ENCODE assay signal across 8 mouse cellular contexts in the genomic region with DNA sequence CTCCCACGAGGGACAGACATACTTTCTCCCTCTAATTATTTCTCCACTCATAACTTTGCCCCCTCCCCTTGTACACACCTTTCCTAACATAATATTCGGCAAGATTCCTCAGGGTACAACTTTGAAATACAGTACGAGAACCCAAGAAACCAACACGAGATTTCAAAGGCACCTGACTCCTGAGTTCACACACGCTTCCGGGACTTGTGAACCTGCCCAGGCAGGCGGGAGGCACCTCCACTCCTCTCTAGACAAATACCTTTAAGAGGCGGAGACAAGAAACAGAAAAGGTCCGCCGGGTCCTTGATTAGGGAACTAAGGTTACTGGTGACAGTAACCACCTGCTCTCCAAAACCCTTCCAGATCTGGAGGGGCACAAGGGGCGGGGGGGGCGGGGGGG. TPM values are rescaled to one million over a fixed set of nuclear protein-coding genes. Genes with fewer than 3 reads are reported as not detected.
DNase-seq lines count a peak whose midpoint lies in the region; ATAC-seq and TF ChIP-seq lines count a peak whose summit lies in the region.

No protein-coding gene starts in this region.

- TF ChIP-seq POLR2A in small intestine, adult 2 months (IDR thresholded peaks at IDR 0.05; ENCODE audit: low read depth, low read length) = no peak
- no peak for TF ChIP-seq POLR2A in heart, adult 2 months (IDR thresholded peaks at IDR 0.05; ENCODE audit: insufficient read depth, low read depth, low read length)

- peak overlapping the region; percentile 75 for H3K4me3 ChIP-seq in intestine, embryonic 16.5 days (ENCODE audit: low read length)
- H3K4me3 ChIP-seq in lung, embryonic 14.5 days (ENCODE audit: low read depth, low read length) = peak overlapping the region; percentile 65
- H3K4me3 ChIP-seq in small intestine, adult 2 months (ENCODE audit: low read depth, low read length) = peak overlapping the region; percentile 71
- H3K4me3 ChIP-seq in heart, adult 2 months = no peak overlapping the region

- intact Hi-C loops in heart, adult 2 months (cut with DNase I) = no loop called here

- WGBS in intestine, embryonic 16.5 days = 7% methylated on average over 12 of the region's 12 CpGs
- 7% methylated on average over 12 of the region's 12 CpGs for WGBS in lung, embryonic 14.5 days
- WGBS in small intestine, adult 2 months = 4% methylated on average over 12 of the region's 12 CpGs
- 18% methylated on average over 11 of the region's 12 CpGs for WGBS in heart, adult 2 months

- H3K36me3 ChIP-seq in intestine, embryonic 16.5 days (ENCODE audit: control insufficient read depth, insufficient read depth, low read length) = no peaks in the 10 kb centered on the region
- no peaks in the 10 kb centered on the region for H3K36me3 ChIP-seq in lung, embryonic 14.5 days (ENCODE audit: insufficient read depth)
- H3K36me3 ChIP-seq in small intestine, adult 2 months (ENCODE audit: control insufficient read depth, insufficient read depth, low read length) = no peaks in the 10 kb centered on the region
- H3K36me3 ChIP-seq in heart, adult 2 months (ENCODE audit: control insufficient read depth, insufficient read depth, low read length) = no peaks in the 10 kb centered on the region

- no peak for TF ChIP-seq CTCF in lung, embryonic 14.5 days (IDR thresholded peaks at IDR 0.05; ENCODE audit: low read depth)
- TF ChIP-seq CTCF in small intestine, adult 2 months (IDR thresholded peaks at IDR 0.05; ENCODE audit: extremely low read depth, insufficient read length, insufficient replicate concordance, low read depth, low read length) = no peak
- no peak for TF ChIP-seq CTCF in heart, adult 2 months (IDR thresholded peaks at IDR 0.05)

- peak; percentile 54 for ATAC-seq in intestine, embryonic 16.5 days
- 0 out of 2 replicates have a peak, but pooled peaks have one; percentile 3 for ATAC-seq in lung, embryonic 14.5 days (ENCODE audit: insufficient read depth)

- peak overlapping the region; percentile 83 for H3K9ac ChIP-seq in intestine, embryonic 16.5 days (ENCODE audit: low read depth, low read length)
- peak overlapping the region; percentile 68 for H3K9ac ChIP-seq in lung, embryonic 14.5 days
- no peak overlapping the region for H3K9ac ChIP-seq in heart, adult 2 months (ENCODE audit: low read depth, low read length)

- H3K27me3 ChIP-seq in intestine, embryonic 16.5 days (replicated peaks; ENCODE audit: control insufficient read depth, insufficient read depth, low read length) = peaks cover 2% of the 10 kb centered on the region; the same call in 1 of the 2 replicates
- peaks cover 14% of the 10 kb centered on the region; the same call in 1 of the 2 replicates for H3K27me3 ChIP-seq in lung, embryonic 14.5 days (ENCODE audit: insufficient read depth, low read length)
- H3K27me3 ChIP-seq in small intestine, adult 2 months (ENCODE audit: control insufficient read depth, insufficient read depth, low read length) = no peaks in the 10 kb centered on the region
- peaks cover 6% of the 10 kb centered on the region for H3K27me3 ChIP-seq in heart, adult 2 months (ENCODE audit: control insufficient read depth, insufficient read depth, low read length)

- H3K4me1 ChIP-seq in intestine, embryonic 16.5 days (ENCODE audit: control insufficient read depth, insufficient read depth, low read length) = peaks cover 9% of the 10 kb centered on the region; the same call in 1 of the 2 replicates
- H3K4me1 ChIP-seq in lung, embryonic 14.5 days (ENCODE audit: insufficient read depth) = no peaks in the 10 kb centered on the region
- peaks cover 3% of the 10 kb centered on the region; the same call in 1 of the 2 replicates for H3K4me1 ChIP-seq in small intestine, adult 2 months (ENCODE audit: control insufficient read depth, insufficient read depth, insufficient read length, low read length)
- no peaks in the 10 kb centered on the region for H3K4me1 ChIP-seq in heart, adult 2 months (ENCODE audit: control insufficient read depth, insufficient read depth, low read length)

- peak; percentile 34 for DNase-seq in retina, postnatal 1 day
- DNase-seq in retina, embryonic 14.5 days (ENCODE audit: low spot score) = no peak
- DNase-seq in embryo, embryonic 11 days = peak; percentile 37
- peak; percentile 63 for DNase-seq in lung, embryonic 14.5 days
- no peak for DNase-seq in layer of hippocampus, postnatal 25 days (ENCODE audit: extremely low spot score in 1 of 2, low spot score in 1 of 2)
- DNase-seq in heart, adult 2 months = no peak

- no peaks in the 10 kb centered on the region for H3K79me2 ChIP-seq in heart, adult 2 months (replicated peaks; ENCODE audit: control insufficient read depth, insufficient read depth, low read length)

- TF ChIP-seq EP300 in heart, adult 2 months (IDR thresholded peaks at IDR 0.05; ENCODE audit: insufficient read depth, low read depth, low read length) = no peak

- peak overlapping the region; percentile 89 for H3K4me2 ChIP-seq in intestine, embryonic 16.5 days (ENCODE audit: low read depth, low read length)
- H3K4me2 ChIP-seq in lung, embryonic 14.5 days = peak overlapping the region; percentile 90

- H3K27ac ChIP-seq in intestine, embryonic 16.5 days (ENCODE audit: low read length) = peak overlapping the region; percentile 88
- H3K27ac ChIP-seq in lung, embryonic 14.5 days (ENCODE audit: low read depth) = peak overlapping the region; percentile 80; the same call in 1 of the 2 replicates
- no peak overlapping the region for H3K27ac ChIP-seq in small intestine, adult 2 months (ENCODE audit: insufficient read depth, low read depth, low read length)
- H3K27ac ChIP-seq in heart, adult 2 months = no peak overlapping the region

- no peaks in the 10 kb centered on the region for H3K9me3 ChIP-seq in intestine, embryonic 16.5 days (ENCODE audit: control insufficient read depth, low read length)
- H3K9me3 ChIP-seq in lung, embryonic 14.5 days (ENCODE audit: low read depth, low read length) = no peaks in the 10 kb centered on the region

RNA-seq across cellular contexts. Expression of a gene that starts 1.1 kb away (rescaled TPM):
- 1.4 TPM in 2 replicates for polyA plus RNA-seq in intestine, embryonic 16.5 days (2015; fragmentation: Nextera tagmentation; extraction: Ambion mirVana)
- polyA plus RNA-seq in lung, embryonic 14.5 days (2014; fragmentation: Nextera tagmentation; extraction: Ambion mirVana) = 2.9 and 3.2 TPM in 2 replicates
- polyA plus RNA-seq in small intestine, adult 2 months (2012; rRNA removed) = 3.1 and 4.8 TPM in 2 replicates
- 10 to 100 TPM; 29.7 to 34.6 TPM for total RNA-seq in layer of hippocampus, postnatal 25 days (2021)
- under 1 TPM; 0.08 to 0.20 TPM for total RNA-seq in heart, adult 2 months (2021)
- 0.20 and 0.29 TPM in 2 replicates for polyA plus RNA-seq in heart, adult 2 months (2012; rRNA removed)

Comparison
In these comparisons a context has a peak if more than half of its experiments do, and no peak if none do; other contexts are left out.
1. DNase-seq: peak in retina, postnatal 1 day (single experiment), embryo, embryonic 11 days (single experiment) and lung, embryonic 14.5 days (single experiment); none in retina, embryonic 14.5 days (single experiment), layer of hippocampus, postnatal 25 days (0 of 2) and heart, adult 2 months (0 of 2).
2. H3K27ac ChIP-seq: peak in intestine, embryonic 16.5 days (single experiment) and lung, embryonic 14.5 days (single experiment); none in small intestine, adult 2 months (single experiment) and heart, adult 2 months (single experiment).